Mouse (Mus musculus) intestine, postnatal 0 days (tissue): ENCODE results near the gene Tfap2e. TPM values are rescaled to one million over a fixed set of nuclear protein-coding genes. Genes with fewer than 3 reads are reported as not detected.

ENCODE experiments used
- ATAC-seq: fragments of 200-750 bp; cut with Nextera tagmentation; 2 replicates; pipeline ENCODE4 v1.8.0; 2017; ENCODE audit warnings: mild to moderate bottlenecking, moderate TSS enrichment, moderate library complexity
- H3K27ac ChIP-seq: fragments of 300-500 bp; sonication (generic); 2 replicates; pipeline ENCODE4 v1.5.1; 2014; ENCODE audit warnings: mild to moderate bottlenecking, low read depth, low read length, moderate library complexity
- H3K27me3 ChIP-seq: fragments of 300-500 bp; sonication (generic); replicated peaks from 2 replicates; pipeline ENCODE4 v1.6.1; 2014; ENCODE audit warnings: low read length, mixed read lengths; ENCODE audit not compliant: control insufficient read depth, insufficient read depth
- H3K36me3 ChIP-seq: fragments of 300-500 bp; sonication (generic); 2 replicates; pipeline ENCODE4 v1.6.1; 2014; ENCODE audit warnings: mild to moderate bottlenecking, moderate library complexity; ENCODE audit not compliant: control insufficient read depth, insufficient read depth
- H3K4me1 ChIP-seq: fragments of 300-500 bp; sonication (generic); replicated peaks from 2 replicates; pipeline ENCODE4 v1.6.1; 2014; ENCODE audit warnings: antibody characterized with exemption, low read length, mixed read lengths; ENCODE audit not compliant: control insufficient read depth, insufficient read depth
- H3K4me2 ChIP-seq: fragments of 300-500 bp; sonication (generic); replicated peaks from 2 replicates; pipeline ENCODE4 v1.6.1; 2014; ENCODE audit warnings: low read depth, mild to moderate bottlenecking, moderate library complexity
- H3K4me3 ChIP-seq: fragments of 300-500 bp; sonication (generic); 2 replicates; pipeline ENCODE4 v1.5.1; 2014; ENCODE audit warnings: low read depth, low read length
- H3K9ac ChIP-seq: fragments of 300-500 bp; sonication (generic); 2 replicates; pipeline ENCODE4 v1.6.1; 2014; ENCODE audit warnings: mild to moderate bottlenecking, low read depth, low read length
- H3K9me3 ChIP-seq: fragments of 300-500 bp; sonication (generic); 2 replicates; pipeline ENCODE4 v1.6.1; 2016; ENCODE audit warnings: mixed run types; ENCODE audit not compliant: control insufficient read depth
- CTCF ChIP-seq: sonication (generic); IDR thresholded peaks from 2 replicates; pipeline ENCODE4 v1.5.1; 2016; ENCODE audit warnings: low read depth, mild to moderate bottlenecking, control low read depth, antibody characterized with exemption, moderate library complexity
- WGBS: fragments of 180-500 bp; shearing (Covaris S2); extraction: QIAGEN DNeasy Blood & Tissue Kit; methylation state at CpG from one replicate; pipeline ENCODE4 v1.1.7; 2014; 5-methylcytosine and 5-hydroxymethylcytosine counted together
- polyA plus RNA-seq: library from polyadenylated mRNA; unstranded; fragments of >200 nt; fragmentation: Nextera tagmentation; extraction: Ambion mirVana; gene quantifications from 2 replicates; pipeline ENCODE4 v1.2.1, GENCODE M21; 2015

Tfap2e gene
- polyA plus RNA-seq, 1 experiment from 2014 or later, result not detected

DNA sequence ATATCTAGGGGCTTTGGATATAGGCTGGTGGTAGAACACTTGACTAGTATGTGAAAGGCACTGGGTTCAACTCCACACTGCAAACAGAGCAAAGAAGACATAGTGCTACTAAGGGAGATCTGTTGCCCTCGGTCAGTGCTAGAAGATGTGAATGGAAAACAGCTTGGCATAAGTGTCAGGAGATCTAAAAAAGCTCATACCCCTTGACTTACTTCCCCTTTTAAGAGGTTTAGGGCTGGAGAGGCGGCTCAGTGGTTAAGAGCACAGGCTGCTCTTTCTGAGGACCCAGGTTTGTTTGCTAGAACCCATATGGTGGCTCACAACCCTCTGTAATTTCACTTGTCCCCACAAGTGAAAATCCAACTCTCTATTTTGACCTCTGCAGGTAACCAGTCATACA, 23.4 kb upstream of the Tfap2e start:
- no peaks in the 10 kb centered on the region for H3K9me3 ChIP-seq
- WGBS, result 96% methylated on average over 2 of the region's 2 CpGs
- no peaks in the 10 kb centered on the region for H3K4me1 ChIP-seq
- H3K27me3 ChIP-seq, result no peaks in the 10 kb centered on the region
- no peak for ATAC-seq
- H3K9ac ChIP-seq, result no peak overlapping the region
- H3K27ac ChIP-seq, result no peak overlapping the region
- no peak for TF ChIP-seq CTCF
- peaks cover 18% of the 10 kb centered on the region for H3K36me3 ChIP-seq
- no peak overlapping the region for H3K4me2 ChIP-seq
- no peak overlapping the region for H3K4me3 ChIP-seq

GRCm38 (mm10) chr4:126758299-126758698, 22.3 kb upstream of the Tfap2e start:
- no peaks in the 10 kb centered on the region for H3K27me3 ChIP-seq
- H3K4me3 ChIP-seq, result no peak overlapping the region
- peaks cover 18% of the 10 kb centered on the region for H3K36me3 ChIP-seq
- WGBS, result 80% methylated on average over 5 of the region's 5 CpGs
- H3K27ac ChIP-seq, result no peak overlapping the region
- no peaks in the 10 kb centered on the region for H3K9me3 ChIP-seq
- ATAC-seq, result no peak
- H3K4me2 ChIP-seq, result no peak overlapping the region; the same call in 1 of the 2 replicates
- H3K4me1 ChIP-seq, result no peaks in the 10 kb centered on the region
- no peak overlapping the region for H3K9ac ChIP-seq
- TF ChIP-seq CTCF, result no peak

DNA sequence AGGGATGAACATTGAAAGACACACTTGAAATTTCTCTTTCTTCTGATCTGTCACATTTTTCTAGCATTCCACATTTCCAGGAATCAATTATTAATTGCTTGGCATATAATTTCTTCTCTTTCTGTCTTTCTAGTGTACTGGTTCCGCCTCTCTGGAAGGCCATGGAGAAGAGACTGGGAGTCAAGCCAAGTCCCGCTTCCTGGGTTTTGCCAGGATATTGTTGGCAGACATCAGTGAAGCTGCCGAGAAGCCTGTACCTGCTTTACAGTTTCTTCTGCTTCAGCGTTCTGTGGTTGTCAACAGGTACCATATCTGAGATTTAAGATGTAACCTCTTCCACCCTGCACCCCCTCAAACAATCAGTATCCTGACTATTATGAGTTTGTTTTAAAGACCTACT, 20.7 kb upstream of the Tfap2e start:
- H3K9ac ChIP-seq, result 0 out of 2 replicates have a peak overlapping the region, but pooled peaks have one; percentile 31
- no peaks in the 10 kb centered on the region for H3K9me3 ChIP-seq
- H3K36me3 ChIP-seq, result peaks cover 18% of the 10 kb centered on the region
- peaks cover 5% of the 10 kb centered on the region; the same call in 1 of the 2 replicates for H3K4me1 ChIP-seq
- peak overlapping the region; percentile 90 for H3K27ac ChIP-seq
- TF ChIP-seq CTCF, result no peak
- H3K4me2 ChIP-seq, result peak overlapping the region; percentile 46
- 34% methylated on average over 4 of the region's 4 CpGs for WGBS
- peak overlapping the region; percentile 1; the same call in 1 of the 2 replicates for H3K4me3 ChIP-seq
- no peak for ATAC-seq
- no peaks in the 10 kb centered on the region for H3K27me3 ChIP-seq

DNA sequence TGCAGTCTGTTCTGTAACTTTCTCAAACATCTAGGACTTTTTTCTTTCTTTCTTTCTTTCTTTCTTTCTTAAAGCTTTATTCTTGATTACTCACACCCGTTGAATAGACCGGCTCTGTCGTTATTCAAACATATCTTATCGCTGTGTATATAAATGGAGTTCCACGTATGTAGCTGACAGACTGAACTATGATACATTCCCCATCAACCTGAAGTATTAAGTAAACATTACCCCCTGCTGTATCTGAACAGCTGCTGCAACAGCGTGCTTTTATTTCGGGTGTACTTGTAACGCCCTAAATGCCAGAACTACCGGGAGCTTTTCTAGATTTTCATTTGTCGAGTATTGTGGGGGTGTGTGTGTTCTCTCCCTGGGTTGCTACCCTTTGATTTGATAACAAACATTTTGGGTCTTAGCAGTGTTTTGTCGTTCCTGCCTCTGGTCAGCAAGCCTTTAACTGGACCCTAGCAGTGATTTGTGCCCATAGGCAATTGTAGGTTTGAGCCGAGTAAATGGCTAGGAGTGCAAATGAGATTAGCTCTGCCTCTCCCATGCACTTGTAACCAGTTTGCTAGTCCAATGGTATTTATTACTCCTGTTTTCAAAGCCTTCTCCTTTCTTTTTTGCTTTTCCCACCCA, 18.8 kb upstream of the Tfap2e start:
- Histone ChIP-seq H3K4me2 (peak overlapping the region; percentile 98), H3K27ac (peak overlapping the region; percentile 90), H3K4me3 (peak overlapping the region; percentile 81), H3K9ac (peak overlapping the region; percentile 26), H3K9me3 (no peaks in the 10 kb centered on the region), H3K36me3 (peaks cover 12% of the 10 kb centered on the region), H3K4me1 (peaks cover 5% of the 10 kb centered on the region; the same call in 1 of the 2 replicates), H3K27me3 (no peaks in the 10 kb centered on the region)
- ATAC-seq, result peak; percentile 52
- 23% methylated on average over 12 of the region's 12 CpGs for WGBS
- peak; percentile 28; the same call in 1 of the 2 replicates for TF ChIP-seq CTCF

- H3K4me1 ChIP-seq, result peaks cover 5% of the 10 kb centered on the region; the same call in 1 of the 2 replicates
- H3K27me3 ChIP-seq, result no peaks in the 10 kb centered on the region
- H3K27ac ChIP-seq, result peak overlapping the region; percentile 90
- H3K4me2 ChIP-seq, result peak overlapping the region; percentile 98
- no peaks in the 10 kb centered on the region for H3K9me3 ChIP-seq
- TF ChIP-seq CTCF, result no peak
- H3K36me3 ChIP-seq, result peaks cover 14% of the 10 kb centered on the region; the same call in 1 of the 2 replicates
- no peak for ATAC-seq
- WGBS, result 2% methylated on average over 12 of the region's 12 CpGs
- H3K9ac ChIP-seq, result peak overlapping the region; percentile 83
- H3K4me3 ChIP-seq, result peak overlapping the region; percentile 81
Observed at GRCm38 (mm10) chr4:126754231-126754611, 18.2 kb upstream of the Tfap2e start.

GRCm38 (mm10) chr4:126753268-126754230, 17.5 kb upstream of the Tfap2e start, which contains the start of the genes Ncdn and AU040320:
Gene Ncdn, minus strand, starts transcription at chr4:126753438.
Gene AU040320, plus strand, starts transcription at chr4:126753544.
- no peak; the same call in 1 of the 2 replicates for TF ChIP-seq CTCF
- peak within 1 kb of the TSS; percentile 98 for H3K4me2 ChIP-seq
- H3K4me1 ChIP-seq, result peaks cover 5% of the 10 kb centered on the region; the same call in 1 of the 2 replicates
- H3K4me3 ChIP-seq, result peak within 1 kb of the TSS; percentile 81
- peak within 1 kb of the TSS; percentile 83 for H3K9ac ChIP-seq
- ATAC-seq, result peak; percentile 95
- WGBS, result under 1% methylated on average over 69 of the region's 71 CpGs
- peaks cover 21% of the 10 kb centered on the region for H3K36me3 ChIP-seq
- H3K27ac ChIP-seq, result peak within 1 kb of the TSS; percentile 90
- no peaks in the 10 kb centered on the region for H3K9me3 ChIP-seq
- no peaks in the 10 kb centered on the region for H3K27me3 ChIP-seq
